Mouse (Mus musculus) megakaryocyte, embryonic 14.5 days (primary cell): ENCODE data around the gene Msl2. TPM values are rescaled to one million over a fixed set of nuclear protein-coding genes. Genes with fewer than 3 reads are reported as not detected.

ENCODE experiments used
- H3K27me3 ChIP-seq: replicated peaks from 2 replicates; pipeline ENCODE3; 2012; ENCODE audit warnings: inconsistent platforms
- H3K36me3 ChIP-seq: replicated peaks from 2 replicates; pipeline ENCODE3; 2012; ENCODE audit warnings: low read length, inconsistent platforms, mixed read lengths
- H3K4me1 ChIP-seq: 2 replicates; pipeline ENCODE4 v1.6.1; 2012; ENCODE audit warnings: inconsistent platforms
- H3K4me3 ChIP-seq: replicated peaks from 2 replicates; pipeline ENCODE3; 2012; ENCODE audit warnings: moderate library complexity, mild to moderate bottlenecking, inconsistent platforms
- H3K9me3 ChIP-seq: 2 replicates; pipeline ENCODE4 v1.6.1; 2012; ENCODE audit warnings: inconsistent platforms
- FLI1 ChIP-seq: IDR thresholded peaks from 2 replicates; pipeline ENCODE4 v1.6.1; 2012; ENCODE audit warnings: low read length, inconsistent platforms, mixed read lengths
- GATA1 ChIP-seq: IDR thresholded peaks from 3 replicates; pipeline ENCODE4 v1.6.1; 2012; ENCODE audit warnings: mixed read lengths, low read length, inconsistent platforms, borderline replicate concordance
- polyA plus RNA-seq: library from polyadenylated mRNA; stranded (reverse); fragments of >175 nt; gene quantifications from 2 replicates; pipeline ENCODE4 v1.2.3, GENCODE M21; 2012; ENCODE audit warnings: low replicate concordance; ENCODE audit not compliant: insufficient read depth

The Msl2 gene
- polyA plus RNA-seq: 4.8 and 8.7 TPM in 2 replicates

DNA sequence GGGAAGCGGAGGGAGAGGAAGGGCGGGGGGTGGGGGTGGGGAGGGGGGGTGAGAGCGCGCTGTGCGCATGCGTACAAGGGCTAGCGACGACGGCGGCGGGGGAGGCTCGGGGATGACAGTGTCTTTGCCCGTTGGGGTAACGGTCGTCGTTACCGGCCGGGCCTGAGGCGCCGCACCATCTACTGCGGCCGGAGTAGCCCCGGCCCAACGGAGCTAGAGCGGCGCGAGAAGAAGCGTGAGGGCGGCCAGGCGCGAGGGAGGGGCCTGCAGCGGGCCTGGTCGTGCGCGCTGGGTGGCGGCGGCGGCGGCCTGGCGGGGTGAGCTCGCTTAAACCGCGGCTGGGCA lies at the start of gene Msl2:
Msl2 (plus strand) TSS at position 115 of the 345 bp plus-strand sequence.
- TF ChIP-seq GATA1 (no peak), FLI1 (no peak)
- H3K4me3 ChIP-seq: peak within 1 kb of the TSS; percentile 98
- H3K27me3 ChIP-seq: no peaks in the 10 kb centered on the region

DNA sequence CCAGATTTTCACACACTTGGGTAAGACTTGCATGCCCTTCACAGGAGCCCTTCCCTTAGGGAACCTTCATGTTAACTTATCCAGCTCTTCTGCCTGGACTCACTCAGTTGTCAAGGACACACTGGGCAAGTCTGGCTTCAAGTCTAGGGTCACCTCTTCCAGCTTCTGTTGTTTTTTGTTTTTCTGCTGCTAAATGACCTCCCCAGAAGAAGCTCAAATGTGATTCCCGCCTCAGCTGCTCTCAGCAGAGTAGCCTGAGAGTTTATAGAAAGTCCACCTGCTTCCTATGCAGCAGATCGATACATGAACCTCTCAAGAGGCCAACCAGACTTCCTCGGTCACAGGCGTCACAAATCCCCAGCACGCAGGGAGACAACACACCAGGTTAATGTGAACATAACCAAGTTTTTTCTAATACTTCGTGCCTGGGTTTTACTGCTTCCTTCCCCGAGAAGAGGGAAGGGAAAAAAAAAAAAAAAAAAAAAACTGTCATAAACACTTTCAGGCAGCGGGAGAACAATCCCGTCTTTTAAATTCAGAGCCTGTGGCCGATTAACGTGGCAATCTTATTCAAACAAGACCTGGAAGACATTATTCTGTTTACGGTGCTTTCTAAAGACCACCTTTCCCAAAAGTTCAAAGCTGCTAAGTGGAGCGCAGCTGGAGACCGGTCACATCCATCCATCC lies 40.0 kb upstream of the Msl2 start:
- TF ChIP-seq FLI1 (no peak), GATA1 (no peak)
- H3K4me3 ChIP-seq: peak overlapping the region; percentile 98
- H3K36me3 ChIP-seq: peaks cover 22% of the 10 kb centered on the region
- H3K27me3 ChIP-seq: no peaks in the 10 kb centered on the region
- peaks cover 54% of the 10 kb centered on the region for H3K4me1 ChIP-seq
- H3K9me3 ChIP-seq: no peaks in the 10 kb centered on the region

More for the DNA sequence above, at the start of gene Msl2:
- peaks cover 14% of the 10 kb centered on the region for H3K36me3 ChIP-seq
- peaks cover 21% of the 10 kb centered on the region for H3K4me1 ChIP-seq
- 0 out of 2 replicates have a peak, but pooled peaks cover 6% of the 10 kb centered on the region for H3K9me3 ChIP-seq

GRCm38 (mm10) chr9:101034448-101035098 lies 39.3 kb upstream of the Msl2 start, which contains the start of gene Pccb:
Gene Pccb, minus strand, starts transcription at chr9:101034898.
- TF ChIP-seq GATA1: no peak
- TF ChIP-seq FLI1: no peak
- peaks cover 17% of the 10 kb centered on the region for H3K36me3 ChIP-seq
- peaks cover 3% of the 10 kb centered on the region; the same call in 1 of the 2 replicates for H3K9me3 ChIP-seq
- no peaks in the 10 kb centered on the region for H3K27me3 ChIP-seq
- H3K4me1 ChIP-seq: peaks cover 54% of the 10 kb centered on the region
- H3K4me3 ChIP-seq: peak within 1 kb of the TSS; percentile 98

DNA sequence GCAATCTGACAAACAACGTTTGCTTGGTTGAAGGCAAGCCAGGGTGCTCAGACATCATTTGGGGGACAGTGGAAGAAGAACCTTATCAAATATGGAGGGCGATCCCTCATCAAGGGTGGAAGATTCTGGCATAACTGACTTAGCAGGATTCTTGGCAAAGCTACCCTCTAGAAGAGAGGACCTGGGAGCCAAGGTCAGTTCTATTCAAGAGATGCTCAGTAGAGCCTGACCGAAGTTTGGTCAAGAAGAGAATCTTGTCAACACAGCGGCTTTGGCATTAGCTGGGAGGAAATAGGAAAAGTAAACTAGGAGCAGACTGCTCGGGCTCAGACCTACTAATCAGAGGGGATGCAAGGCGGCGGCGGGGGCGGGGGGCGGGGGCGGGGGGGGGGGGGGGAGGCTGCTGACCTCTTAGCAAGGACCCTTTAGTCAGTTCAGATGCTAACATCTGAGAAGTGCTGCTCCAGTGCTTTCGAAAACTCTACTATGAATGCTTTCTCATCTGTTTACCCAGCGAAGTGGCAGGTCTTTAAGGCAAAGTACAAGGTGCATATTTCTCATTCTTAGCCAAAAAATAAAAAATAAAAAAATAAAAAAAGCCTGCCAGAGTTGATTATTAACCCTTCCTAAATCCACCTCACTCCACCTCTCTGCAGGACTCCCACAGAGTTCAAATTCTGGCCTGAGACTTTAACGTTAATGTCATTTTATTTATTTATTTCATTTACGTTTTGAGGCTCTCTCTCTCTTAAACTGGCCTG lies 37.9 kb upstream of the Msl2 start:
- Histone ChIP-seq H3K4me1 (peaks cover 52% of the 10 kb centered on the region), H3K4me3 (no peak overlapping the region), H3K27me3 (no peaks in the 10 kb centered on the region), H3K36me3 (peaks cover 11% of the 10 kb centered on the region), H3K9me3 (peaks cover 5% of the 10 kb centered on the region; the same call in 1 of the 2 replicates)
- TF ChIP-seq FLI1 (no peak), GATA1 (no peak)

DNA sequence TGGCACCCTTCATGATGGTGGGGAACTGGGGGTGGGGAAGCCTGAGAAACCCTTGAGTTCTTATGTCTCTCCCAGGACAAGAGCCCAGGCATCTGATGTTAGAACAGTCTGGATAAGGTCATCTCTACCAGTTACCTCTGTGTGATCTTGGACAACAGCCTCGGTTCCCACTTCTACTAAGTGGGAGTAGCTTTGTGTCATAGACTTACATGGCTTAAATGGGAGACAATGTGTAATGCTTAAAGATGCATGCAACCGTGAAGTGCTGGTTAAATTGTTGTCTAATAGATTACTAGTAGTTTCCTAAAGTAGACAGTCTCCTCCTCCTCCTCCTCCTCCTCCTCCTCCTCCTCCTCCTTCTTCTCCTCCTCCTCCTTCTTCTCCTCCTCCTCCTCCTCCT lies 37.0 kb upstream of the Msl2 start:
- H3K4me1 ChIP-seq: peaks cover 44% of the 10 kb centered on the region
- H3K27me3 ChIP-seq: no peaks in the 10 kb centered on the region
- no peak for TF ChIP-seq FLI1
- no peak for TF ChIP-seq GATA1
- H3K9me3 ChIP-seq: peaks cover 11% of the 10 kb centered on the region
- peaks cover 7% of the 10 kb centered on the region for H3K36me3 ChIP-seq
- H3K4me3 ChIP-seq: peak overlapping the region; percentile 78

DNA sequence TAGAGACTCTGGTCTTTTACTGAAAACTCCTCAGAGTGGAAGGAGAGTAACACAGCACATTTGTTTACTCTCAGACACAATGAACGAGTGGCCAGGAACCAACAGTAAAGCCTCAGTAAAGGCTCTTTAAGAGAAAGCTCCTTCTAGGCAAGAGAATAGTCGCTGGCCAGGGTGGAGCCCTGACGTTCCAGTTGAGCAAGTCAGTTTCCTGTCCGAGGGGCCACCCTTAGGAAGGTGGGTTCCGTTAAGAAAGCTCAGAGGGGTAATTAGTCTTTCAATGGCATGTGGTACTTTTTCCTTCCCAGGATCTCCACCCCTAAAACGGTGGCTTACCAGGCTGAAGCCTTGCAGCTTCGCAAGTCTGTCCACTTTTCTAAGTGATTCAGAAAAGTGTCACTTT lies 36.5 kb upstream of the Msl2 start:
- H3K4me1 ChIP-seq: peaks cover 43% of the 10 kb centered on the region
- H3K36me3 ChIP-seq: peaks cover 9% of the 10 kb centered on the region
- H3K27me3 ChIP-seq: no peaks in the 10 kb centered on the region
- peak overlapping the region; percentile 57 for H3K4me3 ChIP-seq
- H3K9me3 ChIP-seq: peaks cover 17% of the 10 kb centered on the region
- TF ChIP-seq FLI1 (no peak), GATA1 (no peak)

DNA sequence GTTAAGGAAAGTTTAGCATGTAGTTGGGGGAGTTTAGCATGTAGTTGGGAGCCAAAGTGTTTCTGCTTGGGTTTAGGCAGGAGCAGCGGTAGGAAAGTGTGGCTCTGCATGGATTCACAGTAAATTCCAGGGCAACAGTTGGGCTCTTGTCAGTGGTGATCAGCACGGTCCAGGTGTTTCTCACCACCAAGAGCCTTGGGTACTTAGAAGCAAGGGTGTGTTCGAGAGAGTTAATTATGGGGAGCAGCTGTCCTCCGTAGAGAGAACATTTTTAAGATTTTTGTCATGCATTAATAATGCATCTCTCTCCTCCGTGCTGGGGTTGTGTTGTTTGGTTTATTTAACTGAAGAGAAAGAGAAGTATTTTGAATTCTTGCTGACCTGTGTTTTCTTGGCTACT lies 35.3 kb upstream of the Msl2 start:
- TF ChIP-seq GATA1: no peak
- no peak overlapping the region for H3K4me3 ChIP-seq

GRCm38 (mm10) chr9:101041508-101041907 lies 32.4 kb upstream of the Msl2 start:
- TF ChIP-seq FLI1 (no peak), GATA1 (no peak)
- Histone ChIP-seq H3K36me3 (peaks cover 9% of the 10 kb centered on the region), H3K4me3 (no peak overlapping the region), H3K4me1 (peaks cover 48% of the 10 kb centered on the region), H3K27me3 (no peaks in the 10 kb centered on the region), H3K9me3 (peaks cover 19% of the 10 kb centered on the region)

More for the DNA sequence above, 35.3 kb upstream of the Msl2 start:
- peaks cover 46% of the 10 kb centered on the region for H3K4me1 ChIP-seq
- peaks cover 9% of the 10 kb centered on the region for H3K36me3 ChIP-seq
- no peaks in the 10 kb centered on the region for H3K27me3 ChIP-seq
- H3K9me3 ChIP-seq: peaks cover 19% of the 10 kb centered on the region

- TF ChIP-seq FLI1 (no peak), GATA1 (no peak)
- peaks cover 19% of the 10 kb centered on the region for H3K9me3 ChIP-seq
- peaks cover 9% of the 10 kb centered on the region for H3K36me3 ChIP-seq
- peaks cover 41% of the 10 kb centered on the region for H3K4me1 ChIP-seq
- H3K4me3 ChIP-seq: peak overlapping the region; percentile 70
- no peaks in the 10 kb centered on the region for H3K27me3 ChIP-seq
Observed at GRCm38 (mm10) chr9:101042249-101042648, 31.7 kb upstream of the Msl2 start.
